Mouse (Mus musculus) neural tube, embryonic 13.5 days (tissue): Measurements from ENCODE around the gene Hoxb3. TPM values are rescaled to one million over a fixed set of nuclear protein-coding genes. Genes with fewer than 3 reads are reported as not detected.

ENCODE experiments used
- ATAC-seq: fragments of 200-750 bp; cut with Nextera tagmentation; 2 replicates; pipeline ENCODE4 v1.8.0; 2017; ENCODE audit warnings: low read depth, mild to moderate bottlenecking, moderate TSS enrichment, moderate library complexity
- H3K27ac ChIP-seq: fragments of 300-500 bp; sonication (generic); replicated peaks from 2 replicates; pipeline ENCODE4 v1.5.1; 2015; ENCODE audit warnings: moderate library complexity, mild to moderate bottlenecking, inconsistent platforms
- H3K27me3 ChIP-seq: fragments of 300-500 bp; sonication (generic); 2 replicates; pipeline ENCODE4 v1.6.1; 2015; ENCODE audit warnings: mild to moderate bottlenecking, inconsistent platforms
- H3K36me3 ChIP-seq: fragments of 300-500 bp; sonication (generic); 2 replicates; pipeline ENCODE4 v1.6.1; 2015; ENCODE audit warnings: mild to moderate bottlenecking, inconsistent platforms
- H3K4me1 ChIP-seq: fragments of 300-500 bp; sonication (generic); replicated peaks from 2 replicates; pipeline ENCODE4 v1.6.1; 2015; ENCODE audit warnings: inconsistent platforms
- H3K4me2 ChIP-seq: fragments of 300-500 bp; sonication (generic); 2 replicates; pipeline ENCODE4 v1.6.1; 2015; ENCODE audit warnings: inconsistent platforms, mild to moderate bottlenecking, moderate library complexity
- H3K4me3 ChIP-seq: fragments of 300-500 bp; sonication (generic); 2 replicates; pipeline ENCODE4 v1.5.1; 2015; ENCODE audit warnings: mild to moderate bottlenecking, inconsistent platforms
- H3K9ac ChIP-seq: fragments of 300-500 bp; sonication (generic); 2 replicates; pipeline ENCODE4 v1.6.1; 2015; ENCODE audit warnings: moderate library complexity, mild to moderate bottlenecking, inconsistent platforms
- H3K9me3 ChIP-seq: fragments of 300-500 bp; sonication (generic); 2 replicates; pipeline ENCODE4 v1.6.1; 2016; ENCODE audit warnings: inconsistent platforms
- WGBS: fragments of 180-500 bp; shearing (Covaris S2); methylation state at CpG from one replicate; pipeline ENCODE4 v1.1.7; 2015; 5-methylcytosine and 5-hydroxymethylcytosine counted together
- polyA plus RNA-seq: library from polyadenylated mRNA; unstranded; fragments of >200 nt; fragmentation: Nextera tagmentation; extraction: Ambion mirVana; gene quantifications from 2 replicates; pipeline ENCODE4 v1.2.1, GENCODE M21; 2015

The Hoxb3 gene
- polyA plus RNA-seq, 1 experiment from 2014 or later = 12.8 TPM

DNA sequence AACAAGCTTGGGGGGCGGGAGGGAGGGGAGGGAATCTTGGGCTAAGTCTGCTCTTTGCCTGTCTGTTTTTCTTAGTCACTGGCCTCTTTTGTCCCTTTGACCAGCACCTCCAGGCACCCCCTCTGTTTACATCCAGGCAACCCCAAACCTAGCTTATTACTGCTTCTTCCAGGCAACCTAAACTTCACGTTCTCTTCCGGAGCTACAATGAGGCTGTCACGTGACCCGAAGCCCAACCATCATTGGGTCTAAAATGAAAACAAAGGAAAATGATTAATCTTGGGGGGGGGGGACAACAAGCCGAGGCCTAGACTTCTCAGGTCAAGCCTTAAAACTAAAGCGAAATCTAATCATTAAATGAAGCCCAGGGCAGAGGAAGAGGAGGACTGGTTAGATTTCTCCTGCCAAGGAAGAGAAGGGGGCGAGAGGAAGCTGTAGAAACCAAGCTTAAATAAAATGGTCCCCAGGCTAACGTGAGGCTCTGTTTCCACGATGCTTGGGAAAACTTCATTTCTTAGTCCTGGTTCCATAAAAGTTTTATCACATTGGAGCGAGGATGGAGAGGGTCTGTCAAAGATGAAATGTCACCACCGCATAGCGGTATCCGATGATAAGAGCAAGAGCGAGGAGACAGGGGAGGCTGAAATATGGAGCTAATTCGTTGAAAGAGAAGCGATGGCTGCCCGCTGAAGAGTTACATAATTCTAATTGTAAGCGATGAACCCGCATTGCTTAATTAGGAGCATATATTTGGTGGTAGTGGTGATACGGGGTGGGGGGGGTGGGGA is 25.2 kb downstream of the Hoxb3 start:
- Histone ChIP-seq H3K36me3 (peaks cover 31% of the 10 kb centered on the region), H3K4me2 (peak overlapping the region; percentile 95), H3K27me3 (no peaks in the 10 kb centered on the region), H3K4me1 (peaks cover 80% of the 10 kb centered on the region), H3K9ac (peak overlapping the region; percentile 100), H3K4me3 (peak overlapping the region; percentile 31), H3K9me3 (no peaks in the 10 kb centered on the region), H3K27ac (peak overlapping the region; percentile 100)
- 2% methylated on average over 21 of the region's 21 CpGs for WGBS
- no peak for ATAC-seq

- no peaks in the 10 kb centered on the region for H3K9me3 ChIP-seq
- WGBS = 4% methylated on average over 3 of the region's 3 CpGs
- H3K4me1 ChIP-seq = peaks cover 74% of the 10 kb centered on the region
- H3K27ac ChIP-seq = peak overlapping the region; percentile 100
- H3K4me2 ChIP-seq = peak overlapping the region; percentile 95
- H3K36me3 ChIP-seq = peaks cover 33% of the 10 kb centered on the region
- ATAC-seq = no peak
- H3K9ac ChIP-seq = peak overlapping the region; percentile 100
- H3K4me3 ChIP-seq = peak overlapping the region; percentile 31
- H3K27me3 ChIP-seq = no peaks in the 10 kb centered on the region
Measured at GRCm38 (mm10) chr11:96348988-96349387, 25.9 kb downstream of the Hoxb3 start.

DNA sequence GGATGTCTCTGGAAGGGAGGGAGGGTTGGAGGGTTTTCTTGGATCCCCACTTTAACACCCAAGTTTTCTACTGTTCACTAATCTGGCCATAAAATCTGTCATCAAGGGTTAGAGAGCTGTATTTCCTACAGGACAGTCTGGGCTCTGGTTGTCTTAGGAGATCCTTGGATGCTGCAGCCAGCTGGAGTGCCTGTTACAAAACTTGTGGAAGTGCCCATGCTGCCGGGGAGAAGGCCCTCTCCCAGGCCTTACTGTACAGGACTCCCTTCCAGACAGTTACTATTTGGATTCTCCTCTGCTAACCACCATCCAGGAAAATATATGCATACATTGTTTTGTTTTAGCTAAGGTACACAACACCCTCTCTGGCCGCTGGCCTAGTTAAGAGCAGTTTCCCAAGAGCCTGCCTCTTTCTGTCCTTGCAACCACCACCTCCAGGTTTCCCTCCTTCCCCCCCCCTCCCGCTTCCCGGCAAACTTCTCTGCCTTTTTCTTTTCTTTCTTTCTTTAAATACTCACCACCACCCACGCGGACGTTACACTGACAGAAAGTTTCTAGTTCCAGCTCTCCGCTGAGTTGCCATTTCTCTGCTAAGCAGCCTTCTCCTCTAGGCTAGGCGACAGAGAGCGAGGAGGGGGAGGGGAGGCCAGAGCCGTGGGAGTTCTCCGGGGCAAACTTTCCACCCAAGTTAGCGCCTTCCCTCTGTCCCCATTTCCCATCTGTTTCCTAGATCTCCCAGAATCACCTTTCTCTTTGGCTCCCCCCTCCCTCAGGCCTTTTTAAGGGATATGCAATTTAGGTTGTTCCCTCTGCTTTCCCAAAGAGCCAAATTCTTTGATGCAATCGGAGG is 26.6 kb downstream of the Hoxb3 start:
- Histone ChIP-seq H3K9ac (peak overlapping the region; percentile 100), H3K9me3 (no peaks in the 10 kb centered on the region), H3K27ac (peak overlapping the region; percentile 100), H3K4me3 (peak overlapping the region; percentile 31), H3K4me1 (peaks cover 67% of the 10 kb centered on the region), H3K36me3 (peaks cover 25% of the 10 kb centered on the region), H3K4me2 (peak overlapping the region; percentile 95), H3K27me3 (no peaks in the 10 kb centered on the region)
- ATAC-seq = no peak
- WGBS = 1% methylated on average over 14 of the region's 14 CpGs

DNA sequence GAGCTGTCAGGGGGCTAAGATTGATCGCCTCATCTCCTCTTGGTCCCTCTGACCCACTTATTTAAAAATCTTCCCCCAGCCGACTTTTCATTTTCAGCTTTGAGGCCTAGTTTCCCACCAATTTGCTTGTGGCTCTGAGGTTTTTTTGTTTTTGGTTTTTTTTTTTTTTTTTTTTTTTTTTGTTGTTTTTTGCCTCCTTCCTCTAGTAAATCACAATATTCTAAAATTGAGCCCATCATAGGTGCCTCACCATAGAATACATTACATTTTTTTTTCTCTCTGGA is 27.2 kb downstream of the Hoxb3 start, which contains the start of gene Hoxb2:
Gene Hoxb2 (plus strand): TSS at position 185 of the 284 bp plus-strand sequence.
- peak within 1 kb of the TSS; percentile 100 for H3K9ac ChIP-seq
- peaks cover 67% of the 10 kb centered on the region for H3K4me1 ChIP-seq
- H3K36me3 ChIP-seq = peaks cover 22% of the 10 kb centered on the region
- H3K9me3 ChIP-seq = no peaks in the 10 kb centered on the region
- peak within 1 kb of the TSS; percentile 100 for H3K27ac ChIP-seq
- 2% methylated on average over 2 of the region's 2 CpGs for WGBS
- H3K27me3 ChIP-seq = no peaks in the 10 kb centered on the region
- H3K4me3 ChIP-seq = peak within 1 kb of the TSS; percentile 95
- peak within 1 kb of the TSS; percentile 95 for H3K4me2 ChIP-seq
- ATAC-seq = no peak

GRCm38 (mm10) chr11:96350791-96351190 is 27.7 kb downstream of the Hoxb3 start:
- Histone ChIP-seq H3K27ac (peak overlapping the region; percentile 100), H3K4me3 (peak overlapping the region; percentile 95), H3K27me3 (no peaks in the 10 kb centered on the region), H3K4me1 (peaks cover 65% of the 10 kb centered on the region), H3K9me3 (no peaks in the 10 kb centered on the region), H3K36me3 (peaks cover 20% of the 10 kb centered on the region), H3K4me2 (peak overlapping the region; percentile 95), H3K9ac (peak overlapping the region; percentile 100)
- WGBS = 12% methylated on average over 2 of the region's 2 CpGs
- no peak for ATAC-seq

- peak overlapping the region; percentile 95 for H3K4me2 ChIP-seq
- H3K27me3 ChIP-seq = no peaks in the 10 kb centered on the region
- H3K9ac ChIP-seq = peak overlapping the region; percentile 100
- H3K4me3 ChIP-seq = peak overlapping the region; percentile 95
- H3K9me3 ChIP-seq = no peaks in the 10 kb centered on the region
- ATAC-seq = peak; percentile 22; the same call in 1 of the 2 replicates
- H3K4me1 ChIP-seq = peaks cover 65% of the 10 kb centered on the region
- 6% methylated on average over 11 of the region's 11 CpGs for WGBS
- peaks cover 15% of the 10 kb centered on the region; the same call in 1 of the 2 replicates for H3K36me3 ChIP-seq
- H3K27ac ChIP-seq = peak overlapping the region; percentile 100
Measured at GRCm38 (mm10) chr11:96351312-96351711, 28.2 kb downstream of the Hoxb3 start.

GRCm38 (mm10) chr11:96351831-96352230 is 28.7 kb downstream of the Hoxb3 start:
- Histone ChIP-seq H3K36me3 (peaks cover 10% of the 10 kb centered on the region; the same call in 1 of the 2 replicates), H3K27ac (peak overlapping the region; percentile 100), H3K4me2 (peak overlapping the region; percentile 95), H3K27me3 (no peaks in the 10 kb centered on the region), H3K9ac (peak overlapping the region; percentile 100), H3K4me1 (peaks cover 63% of the 10 kb centered on the region), H3K4me3 (peak overlapping the region; percentile 95), H3K9me3 (no peaks in the 10 kb centered on the region)
- WGBS = 1% methylated on average over 22 of the region's 22 CpGs
- peak; percentile 32 for ATAC-seq

DNA sequence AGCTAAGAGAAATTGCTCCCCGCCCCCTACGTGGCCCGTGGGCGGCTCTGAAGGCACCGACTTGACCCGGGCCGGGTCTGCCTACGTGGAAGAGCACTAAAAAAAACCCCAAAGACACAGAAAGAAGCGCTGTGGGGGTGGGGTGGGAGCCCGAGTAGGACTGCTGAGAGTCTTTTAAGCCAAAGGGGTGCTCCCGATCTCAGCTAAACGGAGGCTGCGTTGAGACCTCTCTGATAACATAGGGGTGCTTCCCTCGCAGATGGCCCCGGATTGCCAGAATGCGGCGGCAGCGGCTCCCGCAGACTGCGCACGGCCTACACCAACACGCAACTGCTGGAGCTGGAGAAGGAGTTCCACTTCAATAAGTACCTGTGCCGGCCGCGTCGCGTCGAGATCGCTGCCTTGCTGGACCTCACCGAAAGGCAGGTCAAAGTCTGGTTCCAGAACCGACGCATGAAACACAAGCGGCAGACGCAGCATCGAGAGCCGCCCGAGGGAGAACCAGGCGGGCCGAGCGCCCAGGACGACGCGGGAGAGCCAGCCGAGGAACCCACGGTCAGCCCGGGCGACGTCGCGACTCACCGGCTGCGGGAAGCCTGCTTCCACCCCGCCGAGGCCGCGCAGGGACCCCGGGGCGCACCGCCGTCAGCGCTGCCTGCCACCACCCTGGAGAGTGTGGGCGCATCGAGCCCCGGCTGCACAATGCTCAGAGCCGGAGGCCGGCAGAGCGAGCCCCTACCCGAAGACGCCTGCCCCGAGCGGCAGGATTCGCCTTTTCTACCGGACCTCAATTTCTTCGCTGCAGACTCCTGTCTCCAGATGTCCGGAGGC is 29.8 kb downstream of the Hoxb3 start:
- H3K27ac ChIP-seq = peak overlapping the region; percentile 100
- H3K9me3 ChIP-seq = no peaks in the 10 kb centered on the region
- 0 out of 2 replicates have a peak, but pooled peaks have one; percentile 4 for ATAC-seq
- H3K9ac ChIP-seq = peak overlapping the region; percentile 100
- WGBS = 2% methylated on average over 75 of the region's 75 CpGs
- peak overlapping the region; percentile 95 for H3K4me2 ChIP-seq
- peak overlapping the region; percentile 95 for H3K4me3 ChIP-seq
- H3K4me1 ChIP-seq = peaks cover 55% of the 10 kb centered on the region
- peaks cover 6% of the 10 kb centered on the region; the same call in 1 of the 2 replicates for H3K36me3 ChIP-seq
- no peaks in the 10 kb centered on the region for H3K27me3 ChIP-seq

- H3K9ac ChIP-seq = peak overlapping the region; percentile 100
- peak overlapping the region; percentile 95 for H3K4me2 ChIP-seq
- H3K27ac ChIP-seq = peak overlapping the region; percentile 100
- no peaks in the 10 kb centered on the region for H3K9me3 ChIP-seq
- no peaks in the 10 kb centered on the region for H3K27me3 ChIP-seq
- under 1% methylated on average over 14 of the region's 14 CpGs for WGBS
- H3K36me3 ChIP-seq = peaks cover 6% of the 10 kb centered on the region; the same call in 1 of the 2 replicates
- peaks cover 49% of the 10 kb centered on the region for H3K4me1 ChIP-seq
- H3K4me3 ChIP-seq = peak overlapping the region; percentile 95
- ATAC-seq = no peak
Measured at GRCm38 (mm10) chr11:96353522-96353841, 30.4 kb downstream of the Hoxb3 start.

DNA sequence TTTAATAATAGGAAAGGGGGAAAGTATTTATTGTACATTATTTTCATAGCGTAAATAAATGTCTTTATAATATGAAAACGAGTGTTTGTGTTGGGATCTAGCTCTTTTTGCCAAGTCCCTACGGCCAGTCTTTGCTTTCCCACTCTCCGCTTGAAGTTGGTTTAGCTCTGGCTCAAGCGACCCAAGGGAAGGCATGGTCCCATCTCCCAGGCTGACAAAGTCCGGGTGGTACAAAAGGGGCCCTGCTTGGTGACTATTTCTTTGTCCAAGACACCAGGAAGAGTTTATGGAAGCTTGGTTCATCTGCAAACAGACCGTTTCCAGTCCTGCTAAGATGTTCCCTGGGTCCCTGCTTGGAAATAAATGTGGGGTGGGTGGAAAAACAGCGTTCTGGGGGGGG is 30.8 kb downstream of the Hoxb3 start:
- Histone ChIP-seq H3K9ac (peak overlapping the region; percentile 100), H3K4me1 (peaks cover 44% of the 10 kb centered on the region), H3K4me2 (peak overlapping the region; percentile 95), H3K9me3 (no peaks in the 10 kb centered on the region), H3K27me3 (no peaks in the 10 kb centered on the region), H3K36me3 (peaks cover 6% of the 10 kb centered on the region; the same call in 1 of the 2 replicates), H3K4me3 (peak overlapping the region; percentile 95), H3K27ac (peak overlapping the region; percentile 100)
- ATAC-seq = no peak
- 2% methylated on average over 8 of the region's 8 CpGs for WGBS

DNA sequence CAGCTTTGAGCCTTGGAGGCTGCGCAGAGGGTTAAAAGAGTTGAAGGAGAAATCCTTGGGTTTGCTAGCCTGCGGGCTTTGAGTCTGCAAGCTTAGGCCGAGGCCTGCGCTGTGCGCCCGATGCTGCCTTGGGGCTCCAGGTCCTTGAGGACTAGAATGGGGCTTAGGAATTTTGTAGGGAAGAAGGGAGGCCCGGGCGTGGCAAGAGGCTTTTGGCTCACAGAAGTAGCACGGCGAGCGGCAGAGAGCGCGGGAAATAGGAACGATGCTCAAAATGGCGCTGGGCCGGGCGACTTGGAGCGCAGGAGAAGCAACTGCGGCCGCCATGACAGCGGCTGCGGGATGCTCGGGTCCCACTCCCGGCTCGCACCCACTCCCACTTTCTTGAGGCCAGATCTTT is 31.2 kb downstream of the Hoxb3 start:
- under 1% methylated on average over 25 of the region's 25 CpGs for WGBS
- Histone ChIP-seq H3K27ac (peak overlapping the region; percentile 100), H3K4me2 (peak overlapping the region; percentile 95), H3K4me3 (peak overlapping the region; percentile 95), H3K36me3 (peaks cover 6% of the 10 kb centered on the region; the same call in 1 of the 2 replicates), H3K9ac (peak overlapping the region; percentile 100), H3K4me1 (peaks cover 40% of the 10 kb centered on the region), H3K9me3 (no peaks in the 10 kb centered on the region), H3K27me3 (no peaks in the 10 kb centered on the region)
- ATAC-seq = no peak
